Mouse (Mus musculus) intestine, embryonic 14.5 days (tissue): ENCODE data around the gene Psme3. TPM values are rescaled to one million over a fixed set of nuclear protein-coding genes. Genes with fewer than 3 reads are reported as not detected.

Experiments
- ATAC-seq: fragments of 200-750 bp; cut with Nextera tagmentation; replicated peaks from 2 replicates; pipeline ENCODE4 v1.8.0; 2017; ENCODE audit warnings: low read depth, moderate number of reproducible peaks, moderate TSS enrichment, moderate library complexity; ENCODE audit not compliant: low FRiP score, low TSS enrichment
- DNase-seq: peaks from one replicate; pipeline ENCODE4 v3.0.0-alpha.2; 2018; ENCODE audit warnings: low spot score
- H3K27ac ChIP-seq: fragments of 300-500 bp; sonication (generic); 2 replicates; pipeline ENCODE4 v1.5.1; 2014; ENCODE audit warnings: low read depth, mild to moderate bottlenecking, control low read depth
- H3K27me3 ChIP-seq: fragments of 300-500 bp; sonication (generic); replicated peaks from 2 replicates; pipeline ENCODE4 v1.6.1; 2014; ENCODE audit warnings: low read length, control low read depth; ENCODE audit not compliant: control insufficient read depth, insufficient read depth
- H3K36me3 ChIP-seq: fragments of 300-500 bp; sonication (generic); 2 replicates; pipeline ENCODE4 v1.6.1; 2014; ENCODE audit warnings: low read length, control low read depth; ENCODE audit not compliant: control insufficient read depth, insufficient read depth
- H3K4me1 ChIP-seq: fragments of 300-500 bp; sonication (generic); replicated peaks from 2 replicates; pipeline ENCODE4 v1.6.1; 2014; ENCODE audit warnings: low read length, control low read depth, mixed read lengths; ENCODE audit not compliant: control insufficient read depth, insufficient read depth
- H3K4me2 ChIP-seq: fragments of 300-500 bp; sonication (generic); 2 replicates; pipeline ENCODE4 v1.6.1; 2014; ENCODE audit warnings: low read length
- H3K4me3 ChIP-seq: fragments of 300-500 bp; sonication (generic); 2 replicates; pipeline ENCODE4 v1.5.1; 2014; ENCODE audit warnings: low read depth, low read length, control low read depth, mixed read lengths
- H3K9ac ChIP-seq: fragments of 300-500 bp; sonication (generic); 2 replicates; pipeline ENCODE4 v1.6.1; 2014; ENCODE audit warnings: mild to moderate bottlenecking, low read length
- H3K9me3 ChIP-seq: fragments of 300-500 bp; sonication (generic); 2 replicates; pipeline ENCODE4 v1.6.1; 2016; ENCODE audit warnings: low read length, control low read depth; ENCODE audit not compliant: control insufficient read depth
- WGBS: fragments of 180-500 bp; shearing (Covaris S2); extraction: QIAGEN DNeasy Blood & Tissue Kit; methylation state at CpG from one replicate; pipeline ENCODE4 v1.1.7; 2014; 5-methylcytosine and 5-hydroxymethylcytosine counted together
- polyA plus RNA-seq: library from polyadenylated mRNA; unstranded; fragments of >200 nt; fragmentation: Nextera tagmentation; extraction: Ambion mirVana; gene quantifications from 2 replicates; pipeline ENCODE4 v1.2.1, GENCODE M21; 2014

Gene Psme3
- polyA plus RNA-seq, 1 experiment from 2014 or later = 118 TPM

- Histone ChIP-seq H3K36me3 (peaks cover 16% of the 10 kb centered on the region), H3K4me2 (peak within 1 kb of the TSS; percentile 99), H3K27ac (peak within 1 kb of the TSS; percentile 43), H3K9me3 (no peaks in the 10 kb centered on the region), H3K27me3 (no peaks in the 10 kb centered on the region), H3K9ac (peak within 1 kb of the TSS; percentile 82), H3K4me1 (peaks cover 10% of the 10 kb centered on the region), H3K4me3 (peak within 1 kb of the TSS; percentile 96)
- ATAC-seq = peak; percentile 96
- 6% methylated on average over 39 of the region's 39 CpGs for WGBS
- DNase-seq = peak; percentile 99
These were observed 13.8 kb upstream of the Psme3 start, which contains the start of gene Becn1 for GRCm38 (mm10) chr11:101302004-101302798. Becn1 (minus strand) TSS chr11:101302286.

- Histone ChIP-seq H3K9me3 (no peaks in the 10 kb centered on the region), H3K27ac (no peak overlapping the region), H3K4me3 (no peak overlapping the region), H3K27me3 (no peaks in the 10 kb centered on the region), H3K9ac (no peak overlapping the region), H3K36me3 (no peaks in the 10 kb centered on the region), H3K4me2 (no peak overlapping the region), H3K4me1 (no peaks in the 10 kb centered on the region)
- 25% methylated on average over 5 of the region's 5 CpGs for WGBS
- ATAC-seq = 0 out of 2 replicates have a peak, but pooled peaks have one; percentile 64
- no peak for DNase-seq
These were observed 8.3 kb upstream of the Psme3 start for GRCm38 (mm10) chr11:101307744-101308143.

GRCm38 (mm10) chr11:101311083-101311482 lies 4.9 kb upstream of the Psme3 start:
- no peak overlapping the region for H3K27ac ChIP-seq
- H3K9ac ChIP-seq = no peak overlapping the region
- 83% methylated on average over 3 of the region's 3 CpGs for WGBS
- no peak overlapping the region for H3K4me3 ChIP-seq
- H3K4me2 ChIP-seq = no peak overlapping the region
- no peaks in the 10 kb centered on the region for H3K9me3 ChIP-seq
- no peak for ATAC-seq
- H3K36me3 ChIP-seq = no peaks in the 10 kb centered on the region
- no peaks in the 10 kb centered on the region for H3K4me1 ChIP-seq
- H3K27me3 ChIP-seq = no peaks in the 10 kb centered on the region
- DNase-seq = no peak

GRCm38 (mm10) chr11:101312150-101312549 lies 3.9 kb upstream of the Psme3 start:
- no peak overlapping the region for H3K27ac ChIP-seq
- ATAC-seq = no peak
- peaks cover 3% of the 10 kb centered on the region; the same call in 1 of the 2 replicates for H3K4me1 ChIP-seq
- no peak for DNase-seq
- H3K4me3 ChIP-seq = no peak overlapping the region
- no peaks in the 10 kb centered on the region for H3K36me3 ChIP-seq
- no peaks in the 10 kb centered on the region for H3K27me3 ChIP-seq
- no peaks in the 10 kb centered on the region for H3K9me3 ChIP-seq
- WGBS = 65% methylated on average over 3 of the region's 3 CpGs
- H3K4me2 ChIP-seq = no peak overlapping the region
- H3K9ac ChIP-seq = no peak overlapping the region

- WGBS = 93% methylated on average over 1 of the region's 1 CpGs
- DNase-seq = no peak
- Histone ChIP-seq H3K4me3 (no peak overlapping the region), H3K9ac (no peak overlapping the region), H3K9me3 (no peaks in the 10 kb centered on the region), H3K4me2 (no peak overlapping the region), H3K27me3 (no peaks in the 10 kb centered on the region), H3K36me3 (peaks cover 16% of the 10 kb centered on the region), H3K4me1 (peaks cover 6% of the 10 kb centered on the region; the same call in 1 of the 2 replicates), H3K27ac (no peak overlapping the region)
- no peak for ATAC-seq
These were observed 1.4 kb upstream of the Psme3 start for GRCm38 (mm10) chr11:101314567-101314966.

- H3K4me1 ChIP-seq = peaks cover 6% of the 10 kb centered on the region; the same call in 1 of the 2 replicates
- peak overlapping the region; percentile 96 for H3K4me3 ChIP-seq
- no peaks in the 10 kb centered on the region for H3K9me3 ChIP-seq
- peak overlapping the region; percentile 87 for H3K9ac ChIP-seq
- H3K36me3 ChIP-seq = peaks cover 22% of the 10 kb centered on the region
- 0 out of 2 replicates have a peak, but pooled peaks have one; percentile 6 for ATAC-seq
- no peak for DNase-seq
- no peaks in the 10 kb centered on the region for H3K27me3 ChIP-seq
- peak overlapping the region; percentile 92 for H3K4me2 ChIP-seq
- WGBS = 78% methylated on average over 8 of the region's 8 CpGs
- H3K27ac ChIP-seq = peak overlapping the region; percentile 85
These were observed 847 bp upstream of the Psme3 start for GRCm38 (mm10) chr11:101315082-101315650.

- WGBS = under 1% methylated on average over 17 of the region's 17 CpGs
- Histone ChIP-seq H3K4me1 (peaks cover 6% of the 10 kb centered on the region; the same call in 1 of the 2 replicates), H3K9me3 (no peaks in the 10 kb centered on the region), H3K36me3 (peaks cover 36% of the 10 kb centered on the region), H3K27ac (peak overlapping the region; percentile 85), H3K4me2 (peak overlapping the region; percentile 92), H3K27me3 (no peaks in the 10 kb centered on the region), H3K4me3 (peak overlapping the region; percentile 96), H3K9ac (peak overlapping the region; percentile 87)
- ATAC-seq (peak; percentile 59), DNase-seq (no peak)
These were observed 496 bp downstream of the Psme3 start for GRCm38 (mm10) chr11:101316501-101316917.

- Histone ChIP-seq H3K36me3 (peaks cover 79% of the 10 kb centered on the region), H3K27me3 (no peaks in the 10 kb centered on the region), H3K4me1 (no peaks in the 10 kb centered on the region), H3K9ac (no peak overlapping the region), H3K4me2 (no peak overlapping the region), H3K4me3 (no peak overlapping the region), H3K9me3 (no peaks in the 10 kb centered on the region), H3K27ac (no peak overlapping the region)
- ATAC-seq = 0 out of 2 replicates have a peak, but pooled peaks have one; percentile 44
- peak; percentile 88 for DNase-seq
- 13% methylated on average over 4 of the region's 4 CpGs for WGBS
These were observed 7.6 kb downstream of the Psme3 start for GRCm38 (mm10) chr11:101323609-101324008.
